Mouse (Mus musculus) testis, adult 2 months (tissue): ENCODE data around the gene Elobl. TPM values are rescaled to one million over a fixed set of nuclear protein-coding genes. Genes with fewer than 3 reads are reported as not detected.
A peak's percentile ranks its signal among the peaks of the same experiment; 100 is the strongest.
"Not testable (repeated sequence)": the region's sequence is repeated elsewhere in the genome, so short reads cannot be mapped to it uniquely, and the experiment has no call there.

Experiments
- H3K27ac ChIP-seq: fragments of 200-500 bp; 2 replicates; pipeline ENCODE4 v1.5.1; 2012; ENCODE audit warnings: low read depth, low read length; ENCODE audit not compliant: control insufficient read depth, insufficient read depth
- H3K27me3 ChIP-seq: fragments of 200-500 bp; 2 replicates; pipeline ENCODE4 v1.6.1; 2012; ENCODE audit warnings: mild to moderate bottlenecking, low read length, moderate library complexity; ENCODE audit not compliant: control insufficient read depth, insufficient read depth
- H3K36me3 ChIP-seq: fragments of 200-500 bp; 2 replicates; pipeline ENCODE4 v1.6.1; 2012; ENCODE audit warnings: mild to moderate bottlenecking, low read length; ENCODE audit not compliant: control insufficient read depth, insufficient read depth
- H3K4me1 ChIP-seq: fragments of 200-500 bp; 2 replicates; pipeline ENCODE4 v1.6.1; 2012; ENCODE audit warnings: low read length; ENCODE audit not compliant: control insufficient read depth, insufficient read depth
- H3K4me3 ChIP-seq: fragments of 200-500 bp; 2 replicates; pipeline ENCODE4 v1.5.1; 2012; ENCODE audit warnings: low read depth, mild to moderate bottlenecking, low read length, moderate library complexity, mixed read lengths; ENCODE audit not compliant: control insufficient read depth
- CTCF ChIP-seq: fragments of 200-500 bp; IDR thresholded peaks from 2 replicates; pipeline ENCODE4 v1.5.1; 2012; ENCODE audit warnings: low read depth, mild to moderate bottlenecking, inconsistent platforms, low read length, moderate library complexity; ENCODE audit not compliant: control insufficient read depth, insufficient read depth, insufficient replicate concordance
- POLR2A ChIP-seq: fragments of 200-500 bp; IDR thresholded peaks from 2 replicates; pipeline ENCODE4 v1.6.1; 2012; ENCODE audit warnings: low read depth, mild to moderate bottlenecking, inconsistent platforms, low read length, moderate library complexity; ENCODE audit not compliant: control insufficient read depth
- polyA plus RNA-seq: library from polyadenylated mRNA; depleted of rRNA; stranded (reverse); fragments of >200 nt; gene quantifications from 2 replicates; pipeline ENCODE4 v1.2.3, GENCODE M21; 2012

The Elobl gene
- polyA plus RNA-seq, 1 experiment = 0.27 TPM

DNA sequence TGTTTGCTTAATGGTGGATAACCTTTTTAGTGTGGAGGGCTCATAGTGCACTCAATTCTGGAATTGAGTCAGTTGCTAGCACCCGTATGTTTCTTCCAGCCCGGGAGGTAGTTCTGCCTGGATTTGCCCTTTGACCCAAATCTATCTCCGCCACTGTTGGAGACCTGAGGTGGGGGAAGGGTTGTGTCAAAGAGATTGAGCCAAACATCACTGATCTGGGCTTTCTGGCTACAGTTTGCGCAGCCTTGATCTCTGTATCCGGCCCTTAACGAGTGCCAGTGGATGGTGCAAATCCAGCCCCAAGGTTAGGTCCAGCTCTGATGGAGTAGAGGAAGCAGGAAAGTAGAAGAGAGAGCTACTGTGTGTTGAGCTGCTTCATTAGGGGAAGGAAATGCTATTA lies 36.3 kb upstream of the Elobl start:
- no peaks in the 10 kb centered on the region for H3K36me3 ChIP-seq
- no peak overlapping the region for H3K4me3 ChIP-seq
- TF ChIP-seq CTCF = no peak
- no peak for TF ChIP-seq POLR2A
- peak overlapping the region; percentile 65 for H3K27ac ChIP-seq
- peaks cover 10% of the 10 kb centered on the region for H3K4me1 ChIP-seq
- no peaks in the 10 kb centered on the region for H3K27me3 ChIP-seq

DNA sequence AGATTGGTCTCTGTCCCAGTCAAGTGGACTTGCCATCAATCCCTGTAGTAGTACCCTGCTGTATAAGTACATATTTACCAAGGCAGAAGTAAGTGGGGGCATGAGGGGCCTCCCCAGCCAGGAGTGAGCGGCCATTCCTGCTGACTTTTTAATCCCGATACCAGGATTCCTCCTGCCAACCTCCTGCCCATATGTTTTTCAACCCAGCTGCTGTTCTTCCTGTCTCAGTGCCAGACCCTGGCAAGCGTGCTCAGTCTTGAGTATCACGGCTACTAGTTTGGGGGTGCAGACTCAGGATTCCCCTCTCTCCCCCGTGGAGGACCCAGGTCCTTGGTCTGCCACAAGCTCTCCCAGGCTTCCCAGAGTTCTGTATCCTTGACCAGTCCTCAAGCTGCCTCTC lies 35.9 kb upstream of the Elobl start:
- no peaks in the 10 kb centered on the region for H3K36me3 ChIP-seq
- peaks cover 10% of the 10 kb centered on the region for H3K4me1 ChIP-seq
- TF ChIP-seq POLR2A (no peak), CTCF (no peak)
- no peak overlapping the region for H3K4me3 ChIP-seq
- no peaks in the 10 kb centered on the region for H3K27me3 ChIP-seq
- H3K27ac ChIP-seq = peak overlapping the region; percentile 65

DNA sequence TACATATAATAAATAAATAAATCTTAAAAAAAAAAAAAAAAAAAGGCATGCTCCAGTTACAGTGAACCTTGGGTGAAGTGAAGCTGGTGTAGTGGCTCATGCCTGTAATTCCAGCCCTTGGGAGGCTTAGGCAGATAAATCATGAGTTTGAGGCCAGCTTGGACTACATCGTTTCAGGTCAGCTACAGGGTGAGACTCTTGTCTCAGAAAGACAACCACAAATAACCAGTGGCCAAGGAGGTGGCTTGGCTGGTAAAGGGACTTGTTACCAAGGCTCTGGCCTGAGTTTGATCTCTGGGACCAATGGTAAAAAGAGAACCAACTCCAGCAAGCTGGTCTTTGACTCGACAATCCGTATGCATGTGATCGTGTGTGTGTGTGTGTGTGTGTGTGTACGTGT lies 35.3 kb upstream of the Elobl start:
- Histone ChIP-seq H3K27me3 (no peaks in the 10 kb centered on the region), H3K4me1 (peaks cover 10% of the 10 kb centered on the region), H3K36me3 (no peaks in the 10 kb centered on the region), H3K27ac (no peak overlapping the region), H3K4me3 (no peak overlapping the region)
- no peak for TF ChIP-seq POLR2A
- TF ChIP-seq CTCF = no peak

- no peak overlapping the region for H3K27ac ChIP-seq
- H3K27me3 ChIP-seq = no peaks in the 10 kb centered on the region
- H3K36me3 ChIP-seq = no peaks in the 10 kb centered on the region
- TF ChIP-seq POLR2A (no peak), CTCF (no peak)
- no peak overlapping the region for H3K4me3 ChIP-seq
- H3K4me1 ChIP-seq = peaks cover 10% of the 10 kb centered on the region
Measured at GRCm38 (mm10) chr11:89001569-89001968, 34.8 kb upstream of the Elobl start.

DNA sequence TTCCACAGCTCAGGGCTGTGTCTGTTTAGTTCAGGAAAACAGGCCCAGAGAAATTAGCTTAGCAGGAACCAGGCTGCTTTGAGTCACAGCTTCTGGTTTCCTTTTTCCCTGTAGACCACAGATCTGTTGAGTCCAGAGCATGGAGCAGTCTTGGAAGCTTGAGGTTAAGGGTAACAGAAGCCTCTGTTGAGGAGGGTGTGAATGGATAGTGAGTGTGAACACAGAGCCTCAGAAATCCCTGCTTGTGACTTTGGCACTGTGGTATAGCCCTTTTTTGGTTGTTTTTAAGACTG lies 33.7 kb upstream of the Elobl start:
- TF ChIP-seq POLR2A = no peak
- Histone ChIP-seq H3K36me3 (no peaks in the 10 kb centered on the region), H3K27me3 (no peaks in the 10 kb centered on the region), H3K27ac (no peak overlapping the region), H3K4me3 (no peak overlapping the region; the same call in 1 of the 2 replicates), H3K4me1 (peaks cover 10% of the 10 kb centered on the region)

DNA sequence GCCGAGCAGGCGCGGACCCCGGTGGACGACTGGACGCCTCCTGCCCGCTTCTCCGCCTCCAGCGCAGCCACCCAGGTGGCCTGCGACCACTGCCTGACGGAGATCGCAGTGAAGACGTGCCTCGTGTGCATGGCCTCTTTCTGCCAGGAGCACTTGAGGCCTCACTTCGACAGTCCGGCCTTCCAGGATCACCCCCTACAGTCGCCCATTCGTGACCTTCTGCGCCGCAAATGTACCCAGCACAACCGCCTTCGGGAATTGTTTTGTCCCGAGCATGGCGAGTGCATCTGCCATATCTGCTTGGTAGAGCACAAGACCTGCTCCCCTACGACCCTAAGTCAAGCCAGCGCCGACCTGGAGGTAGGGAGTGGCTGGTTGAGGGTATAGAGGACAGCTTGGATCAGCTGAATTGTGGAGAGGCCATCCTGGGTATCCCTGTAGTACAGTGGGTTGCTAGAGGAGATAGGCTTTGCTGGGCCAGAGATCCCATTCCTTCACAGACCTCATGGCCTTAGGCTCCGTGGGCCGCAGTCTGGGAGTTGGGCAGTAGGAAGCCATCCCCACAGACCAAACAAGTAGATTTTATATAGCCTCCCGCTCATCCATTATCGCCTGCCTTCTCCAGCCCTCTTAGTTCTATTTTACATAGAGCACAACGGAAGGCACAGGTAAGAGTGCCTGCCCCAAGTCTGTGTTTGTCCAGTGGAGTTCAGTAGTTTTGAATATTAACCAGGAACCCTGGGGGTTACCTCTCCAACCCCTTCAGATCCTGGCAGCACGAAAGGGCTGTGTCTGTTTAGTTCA lies 33.2 kb upstream of the Elobl start:
- peak overlapping the region; percentile 84 for H3K27ac ChIP-seq
- TF ChIP-seq CTCF (no peak), POLR2A (no peak)
- peaks cover 10% of the 10 kb centered on the region for H3K4me1 ChIP-seq
- no peaks in the 10 kb centered on the region for H3K27me3 ChIP-seq
- peak overlapping the region; percentile 88 for H3K4me3 ChIP-seq
- H3K36me3 ChIP-seq = no peaks in the 10 kb centered on the region

- Histone ChIP-seq H3K36me3 (no peaks in the 10 kb centered on the region), H3K27me3 (no peaks in the 10 kb centered on the region), H3K27ac (peak within 1 kb of the TSS; percentile 84), H3K4me3 (peak within 1 kb of the TSS; percentile 88), H3K4me1 (peaks cover 10% of the 10 kb centered on the region)
- TF ChIP-seq POLR2A (peak; percentile 92), CTCF (no peak)
Measured at GRCm38 (mm10) chr11:88998974-88999722, 32.4 kb upstream of the Elobl start, which contains the start of gene Trim25. Gene Trim25, plus strand, starts transcription at chr11:88999376.

DNA sequence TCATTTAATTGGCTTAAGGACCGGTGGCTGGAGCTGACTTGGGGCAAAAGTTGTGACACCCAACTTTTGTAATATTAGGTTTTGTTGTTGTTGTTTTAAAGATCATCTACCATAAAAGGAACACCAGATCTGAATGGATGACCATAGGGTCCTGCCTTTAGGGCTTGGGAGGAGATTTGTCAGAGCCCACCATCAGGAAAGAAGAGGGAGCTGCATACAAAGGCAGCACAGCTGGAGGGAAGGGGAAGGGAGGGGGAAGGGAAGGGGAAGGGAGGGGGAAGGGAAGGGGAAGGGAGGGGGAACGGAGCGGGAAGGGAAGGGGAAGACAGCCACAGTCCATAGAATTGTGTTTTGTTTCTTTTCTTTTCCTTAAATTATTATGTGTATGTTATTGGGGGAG lies 31.7 kb upstream of the Elobl start:
- Histone ChIP-seq H3K36me3 (no peaks in the 10 kb centered on the region), H3K27ac (no peak overlapping the region), H3K4me3 (no peak overlapping the region), H3K4me1 (peaks cover 10% of the 10 kb centered on the region), H3K27me3 (no peaks in the 10 kb centered on the region)
- TF ChIP-seq POLR2A = no peak
- TF ChIP-seq CTCF = no peak

DNA sequence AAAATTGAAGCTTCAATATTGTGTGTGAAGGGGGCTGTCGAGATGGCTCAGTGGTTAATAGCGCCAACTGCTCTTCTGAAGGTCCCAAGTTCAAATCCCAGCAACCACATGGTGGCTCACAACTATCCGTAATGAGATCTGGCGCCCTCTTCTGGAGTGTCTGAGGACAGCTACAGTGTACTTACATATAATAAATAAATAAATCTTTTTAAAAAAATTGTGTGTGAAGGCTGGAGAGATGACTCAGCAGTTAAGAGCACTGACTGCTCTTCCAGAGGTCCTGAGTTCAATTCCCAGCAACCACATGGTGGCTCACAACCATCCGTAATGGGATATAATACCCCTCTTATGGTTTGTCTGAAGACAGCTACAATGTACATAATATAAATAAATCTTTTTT lies 30.6 kb upstream of the Elobl start:
- not testable (repeated sequence) for H3K27me3 ChIP-seq, H3K27ac ChIP-seq, H3K4me3 ChIP-seq, H3K36me3 ChIP-seq, H3K4me1 ChIP-seq
